Mouse (Mus musculus): ENCODE results near the gene Lmf1.

- TF ChIP-seq POLR2A (IDR thresholded peaks at IDR 0.05; ENCODE audit: insufficient read depth, low read depth, low read length) (no peak), CTCF (IDR thresholded peaks at IDR 0.05) (no peak)
Measured at GRCm38 (mm10) chr17:25590068-25590467, 11.2 kb downstream of the Lmf1 start.

Measured in heart, adult 2 months (tissue).